Mouse (Mus musculus): Measurements from ENCODE around the gene Gm49325.

DNA sequence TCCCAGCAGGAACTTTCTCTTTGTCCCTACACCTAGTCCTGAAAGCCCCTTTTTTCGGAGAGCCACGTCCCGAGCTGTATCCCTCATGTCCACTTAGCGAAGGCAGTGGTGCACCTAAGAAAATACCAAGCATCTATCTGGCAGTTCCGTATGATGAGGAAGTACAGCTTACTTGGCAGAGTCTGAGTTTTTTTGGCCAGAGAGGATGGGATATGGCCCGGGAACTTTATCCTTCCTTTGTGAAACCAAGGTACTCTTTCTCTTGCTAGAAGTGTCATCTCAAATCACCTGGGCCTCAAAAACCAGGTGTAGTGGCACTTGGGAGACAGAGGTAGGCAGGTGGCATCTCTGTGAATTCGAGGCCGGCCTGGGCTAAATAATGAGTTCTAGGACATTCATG lies 15.5 kb downstream of the Gm49325 start:
- TF ChIP-seq CTCF (IDR thresholded peaks at IDR 0.05; ENCODE audit: borderline replicate concordance, control insufficient read depth, extremely low read depth, insufficient read depth, low read length, poor library complexity) (no peak), POLR2A (IDR thresholded peaks at IDR 0.05; ENCODE audit: control insufficient read depth, extremely low read depth, insufficient read depth, low read length, poor library complexity) (no peak)

Measured in thymus, adult 2 months (tissue).